Mouse (Mus musculus) cortical plate, adult 2 months (tissue): ENCODE results near the gene Nol6.

Experiments
- CTCF ChIP-seq: fragments of 200-500 bp; IDR thresholded peaks from 2 replicates; pipeline ENCODE4 v1.5.1; 2011; ENCODE audit warnings: mild to moderate bottlenecking, control low read depth, low read length; ENCODE audit not compliant: insufficient read depth; ENCODE audit errors: extremely low read depth
- POLR2A ChIP-seq: fragments of 200-500 bp; IDR thresholded peaks from 2 replicates; pipeline ENCODE4 v1.6.1; 2011; ENCODE audit warnings: mild to moderate bottlenecking, low read length, control low read depth; ENCODE audit not compliant: insufficient read depth; ENCODE audit errors: extremely low read depth

GRCm38 (mm10) chr4:41118706-41119292 lies 5.5 kb downstream of the Nol6 start:
- TF ChIP-seq CTCF (peak; percentile 63), POLR2A (no peak)
